Mouse (Mus musculus): ENCODE results near the gene Gipc3. TPM values are rescaled to one million over a fixed set of nuclear protein-coding genes. Genes with fewer than 3 reads are reported as not detected.

The Gipc3 gene
- polyA plus RNA-seq, 1 experiment from 2014 or later, result not detected

DNA sequence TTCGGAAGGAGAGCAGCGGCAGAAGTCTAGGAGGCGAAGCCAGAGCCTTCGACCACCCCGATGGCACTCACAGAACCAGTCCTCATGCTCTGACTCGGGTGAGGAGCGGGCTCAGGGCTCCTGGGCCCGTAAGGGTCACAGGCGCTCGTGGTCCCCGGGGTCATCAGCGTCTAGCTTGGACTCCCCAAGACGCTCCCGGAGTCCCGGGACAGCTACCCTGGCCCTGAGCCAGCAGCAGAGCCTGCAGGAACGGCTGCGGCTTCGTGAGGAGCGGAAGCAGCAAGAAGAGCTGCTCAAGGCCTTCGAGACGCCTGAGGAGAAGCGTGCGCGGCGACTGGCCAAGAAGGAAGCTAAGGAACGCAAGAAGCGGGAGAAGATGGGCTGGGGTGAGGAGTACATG lies 20.6 kb downstream of the Gipc3 start:
- Histone ChIP-seq H3K4me1 (replicated peaks; ENCODE audit: control insufficient read depth, insufficient read depth, low read length) (peaks cover 13% of the 10 kb centered on the region), H3K4me3 (ENCODE audit: low read depth, low read length) (peak overlapping the region; percentile 99; the same call in 1 of the 2 replicates), H3K4me2 (replicated peaks; ENCODE audit: low read depth, low read length) (0 out of 2 replicates have a peak overlapping the region, but pooled peaks have one; percentile 78), H3K36me3 (ENCODE audit: control insufficient read depth, insufficient read depth, low read length) (peaks cover 26% of the 10 kb centered on the region), H3K9ac (ENCODE audit: low read depth, low read length) (no peak overlapping the region), H3K9me3 (ENCODE audit: control insufficient read depth, low read length) (no peaks in the 10 kb centered on the region), H3K27me3 (ENCODE audit: control insufficient read depth, insufficient read depth, low read length) (no peaks in the 10 kb centered on the region), H3K27ac (ENCODE audit: low read depth, low read length) (no peak overlapping the region)
- 94% methylated on average over 27 of the region's 27 CpGs for WGBS
- ATAC-seq (ENCODE audit: low FRiP score) (no peak), DNase-seq (ENCODE audit: low spot score) (no peak)

DNA sequence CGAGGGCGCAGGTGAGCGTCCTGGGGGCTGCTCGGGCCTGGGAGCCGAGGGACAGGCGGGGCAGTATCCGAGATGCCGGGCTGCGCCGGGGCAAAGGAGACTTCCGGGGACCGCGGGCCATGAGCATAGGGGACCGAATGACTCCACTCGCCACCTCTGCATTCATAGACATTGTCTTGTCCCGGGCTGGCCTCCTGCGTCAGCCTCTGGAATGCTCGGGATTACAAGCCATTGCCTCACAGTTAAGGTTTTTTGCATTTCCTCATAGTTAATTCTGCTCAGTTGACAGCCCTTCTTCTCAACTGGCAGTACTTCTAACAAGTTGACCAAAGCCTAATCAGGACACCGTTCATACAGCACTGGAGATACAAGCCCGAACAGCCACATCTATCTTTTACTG lies 21.6 kb downstream of the Gipc3 start:
- H3K27ac ChIP-seq (ENCODE audit: low read depth, low read length), result peak overlapping the region; percentile 80

DNA sequence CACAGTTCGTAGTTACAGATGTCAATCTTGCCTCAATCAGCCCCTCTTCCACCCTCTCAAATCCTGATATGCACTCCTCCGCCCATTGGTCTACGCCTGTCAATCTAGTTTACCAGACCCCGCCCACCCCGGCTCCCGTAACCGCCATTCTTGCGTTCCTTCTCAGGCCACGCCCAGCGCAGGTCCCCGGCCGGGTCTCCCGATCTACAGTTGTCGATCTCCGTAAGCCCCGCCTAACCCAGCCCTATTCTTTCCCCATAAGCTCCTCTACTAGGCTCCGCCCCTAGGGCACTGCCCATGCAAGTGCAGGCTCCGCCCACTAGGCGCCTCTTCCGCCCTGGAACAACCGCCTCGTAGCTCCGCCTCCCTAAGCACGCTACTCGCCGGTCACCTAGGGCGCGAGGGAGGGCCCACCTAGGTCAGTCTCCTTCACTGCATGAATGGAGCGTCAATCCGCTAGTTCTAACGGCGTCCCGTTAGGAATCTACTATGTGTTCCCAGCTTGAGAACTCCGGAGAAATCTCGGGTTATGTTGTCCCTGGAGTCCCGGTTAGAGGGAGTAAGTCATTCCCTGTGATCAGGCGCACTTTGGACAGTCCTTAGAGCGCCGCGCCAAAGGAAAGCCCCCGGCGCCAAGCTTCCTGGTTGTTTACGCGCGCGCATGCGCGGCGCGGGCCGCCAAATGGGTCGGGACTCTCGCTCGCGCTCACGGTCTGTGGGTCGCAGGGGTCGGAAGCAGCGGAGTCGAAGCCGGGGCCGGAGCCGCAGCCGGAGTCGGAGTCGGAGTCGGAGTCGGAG lies 22.3 kb downstream of the Gipc3 start, which contains the start of gene Cactin:
Gene Cactin, plus strand, starts transcription at position 554 of the 798 bp plus-strand sequence.
- under 1% methylated on average over 68 of the region's 68 CpGs for WGBS

More for the DNA sequence above, 21.6 kb downstream of the Gipc3 start:
- no peak for DNase-seq (ENCODE audit: low spot score)
- Histone ChIP-seq H3K4me2 (replicated peaks; ENCODE audit: low read depth, low read length) (peak overlapping the region; percentile 78), H3K4me3 (ENCODE audit: low read depth, low read length) (peak overlapping the region; percentile 99), H3K4me1 (replicated peaks; ENCODE audit: control insufficient read depth, insufficient read depth, low read length) (peaks cover 15% of the 10 kb centered on the region), H3K36me3 (ENCODE audit: control insufficient read depth, insufficient read depth, low read length) (peaks cover 20% of the 10 kb centered on the region), H3K9ac (ENCODE audit: low read depth, low read length) (peak overlapping the region; percentile 90), H3K9me3 (ENCODE audit: control insufficient read depth, low read length) (no peaks in the 10 kb centered on the region), H3K27me3 (ENCODE audit: control insufficient read depth, insufficient read depth, low read length) (no peaks in the 10 kb centered on the region)
- ATAC-seq (ENCODE audit: low FRiP score), result peak; percentile 0
- WGBS, result 4% methylated on average over 20 of the region's 20 CpGs

DNA sequence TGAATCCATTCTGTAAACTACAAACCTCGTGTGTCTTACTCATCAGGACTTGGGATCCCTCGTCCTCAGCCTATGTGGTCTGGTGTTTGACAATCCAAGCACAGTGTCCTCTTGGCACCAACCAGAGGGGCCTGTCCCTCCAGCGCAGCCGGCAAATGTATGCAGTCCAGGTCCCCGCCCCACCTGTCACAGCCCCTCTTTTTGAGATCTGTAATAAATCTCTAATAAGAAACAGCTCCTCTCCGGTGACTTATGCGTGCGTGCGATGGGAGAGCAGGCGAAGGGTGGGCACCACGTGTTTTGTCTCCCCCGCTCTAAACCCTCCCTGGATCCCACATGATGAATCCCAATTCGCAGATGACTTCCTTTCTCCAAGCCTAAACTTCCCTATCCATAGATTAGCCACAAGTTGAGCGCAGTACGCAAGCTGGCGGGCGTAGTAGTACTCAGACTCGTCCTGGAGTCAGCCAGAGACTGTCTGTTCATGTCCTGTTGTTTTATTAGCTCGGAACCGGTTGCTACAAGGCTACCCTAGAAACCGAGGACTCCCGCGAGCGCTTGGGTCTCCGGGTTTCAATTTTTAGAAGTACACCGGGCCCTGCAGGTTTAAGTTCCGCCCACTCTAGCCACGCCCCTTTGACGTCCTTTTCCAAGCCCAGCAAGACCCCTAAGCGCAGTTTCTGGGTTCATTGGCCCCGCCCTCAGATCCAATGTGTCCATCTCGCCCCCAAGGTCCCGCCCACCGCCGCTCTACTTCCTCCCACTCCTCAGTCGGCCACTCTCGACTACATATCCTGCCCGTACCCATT lies 23.1 kb downstream of the Gipc3 start:
- Histone ChIP-seq H3K4me1 (replicated peaks; ENCODE audit: control insufficient read depth, insufficient read depth, low read length) (peaks cover 15% of the 10 kb centered on the region), H3K27ac (ENCODE audit: low read depth, low read length) (peak overlapping the region; percentile 80), H3K27me3 (ENCODE audit: control insufficient read depth, insufficient read depth, low read length) (no peaks in the 10 kb centered on the region), H3K4me3 (ENCODE audit: low read depth, low read length) (peak overlapping the region; percentile 99), H3K36me3 (ENCODE audit: control insufficient read depth, insufficient read depth, low read length) (peaks cover 11% of the 10 kb centered on the region), H3K4me2 (replicated peaks; ENCODE audit: low read depth, low read length) (peak overlapping the region; percentile 78), H3K9ac (ENCODE audit: low read depth, low read length) (peak overlapping the region; percentile 54), H3K9me3 (ENCODE audit: control insufficient read depth, low read length) (no peaks in the 10 kb centered on the region)
- DNase-seq (ENCODE audit: low spot score) (peak; percentile 98), ATAC-seq (ENCODE audit: low FRiP score) (peak; percentile 3)
- WGBS, result 2% methylated on average over 38 of the region's 38 CpGs

More for the DNA sequence above, 22.3 kb downstream of the Gipc3 start, which contains the start of gene Cactin:
- peak; percentile 100 for DNase-seq (ENCODE audit: low spot score)
- H3K4me3 ChIP-seq (ENCODE audit: low read depth, low read length), result peak within 1 kb of the TSS; percentile 99
- peak within 1 kb of the TSS; percentile 78 for H3K4me2 ChIP-seq (replicated peaks; ENCODE audit: low read depth, low read length)
- H3K4me1 ChIP-seq (replicated peaks; ENCODE audit: control insufficient read depth, insufficient read depth, low read length), result peaks cover 15% of the 10 kb centered on the region
- H3K9me3 ChIP-seq (ENCODE audit: control insufficient read depth, low read length), result no peaks in the 10 kb centered on the region
- H3K36me3 ChIP-seq (ENCODE audit: control insufficient read depth, insufficient read depth, low read length), result peaks cover 16% of the 10 kb centered on the region
- peak within 1 kb of the TSS; percentile 90 for H3K9ac ChIP-seq (ENCODE audit: low read depth, low read length)
- no peaks in the 10 kb centered on the region for H3K27me3 ChIP-seq (ENCODE audit: control insufficient read depth, insufficient read depth, low read length)
- ATAC-seq (ENCODE audit: low FRiP score), result peak; percentile 94
- H3K27ac ChIP-seq (ENCODE audit: low read depth, low read length), result peak within 1 kb of the TSS; percentile 80

DNA sequence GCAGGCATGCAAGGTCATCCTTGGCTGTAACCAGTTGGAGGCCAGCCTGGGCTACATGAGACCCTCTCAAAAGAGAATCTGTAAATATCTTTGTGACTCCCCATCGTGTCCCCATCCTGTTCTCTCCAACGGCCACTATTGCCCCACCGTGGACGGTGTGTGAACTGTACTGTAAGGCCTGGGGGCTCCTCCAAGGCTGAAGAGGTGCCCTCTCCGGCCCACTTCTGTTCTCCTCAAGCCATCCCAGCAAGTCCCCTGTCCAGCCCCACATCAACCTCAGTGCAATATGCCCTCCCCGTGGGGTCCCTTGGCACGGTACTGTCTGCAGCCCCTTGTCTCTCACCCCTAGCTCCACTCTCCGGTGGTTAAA lies 23.8 kb downstream of the Gipc3 start:
- Histone ChIP-seq H3K27me3 (ENCODE audit: control insufficient read depth, insufficient read depth, low read length) (no peaks in the 10 kb centered on the region), H3K4me3 (ENCODE audit: low read depth, low read length) (peak overlapping the region; percentile 99; the same call in 1 of the 2 replicates), H3K27ac (ENCODE audit: low read depth, low read length) (peak overlapping the region; percentile 80; the same call in 1 of the 2 replicates), H3K36me3 (ENCODE audit: control insufficient read depth, insufficient read depth, low read length) (peaks cover 9% of the 10 kb centered on the region), H3K4me1 (replicated peaks; ENCODE audit: control insufficient read depth, insufficient read depth, low read length) (peaks cover 15% of the 10 kb centered on the region), H3K9ac (ENCODE audit: low read depth, low read length) (peak overlapping the region; percentile 54), H3K9me3 (ENCODE audit: control insufficient read depth, low read length) (no peaks in the 10 kb centered on the region), H3K4me2 (replicated peaks; ENCODE audit: low read depth, low read length) (peak overlapping the region; percentile 78)
- DNase-seq (ENCODE audit: low spot score) (no peak), ATAC-seq (ENCODE audit: low FRiP score) (no peak)
- 53% methylated on average over 8 of the region's 8 CpGs for WGBS

DNA sequence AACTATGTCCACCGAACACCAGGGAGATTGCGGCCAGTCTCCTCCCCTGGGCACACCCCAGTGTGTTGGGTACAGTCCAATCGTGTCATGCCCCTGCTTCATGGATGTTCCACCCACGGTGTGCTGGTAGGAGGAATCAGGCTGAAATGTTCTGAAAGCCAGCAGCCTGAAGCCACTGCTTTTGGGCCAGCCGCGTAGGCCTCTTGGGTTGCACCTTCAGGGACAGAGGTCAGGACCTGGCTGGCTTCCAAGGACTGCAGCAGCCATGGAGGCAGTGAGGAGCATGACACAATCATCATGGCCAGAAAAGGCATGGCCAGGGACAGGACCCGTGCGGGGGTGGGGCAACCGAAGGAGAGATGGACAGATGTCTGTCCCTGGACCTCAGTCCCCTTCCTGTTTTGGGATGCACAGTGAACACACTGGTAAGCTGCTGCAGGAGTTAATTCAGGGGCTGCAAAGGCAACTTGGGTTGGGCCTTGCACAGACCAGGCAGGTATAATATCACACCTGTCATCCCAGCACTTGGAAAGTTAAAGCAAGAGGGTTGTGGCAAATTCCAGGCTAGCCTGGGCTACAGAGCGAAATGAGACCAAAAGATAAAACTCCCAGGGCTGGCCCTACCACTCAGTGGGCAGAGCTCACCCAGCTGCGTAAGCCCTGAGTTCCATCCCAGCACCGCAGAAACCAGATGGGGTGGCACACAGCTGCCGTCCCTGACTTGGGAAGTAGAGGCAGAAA lies 24.3 kb downstream of the Gipc3 start:
- Histone ChIP-seq H3K4me1 (replicated peaks; ENCODE audit: control insufficient read depth, insufficient read depth, low read length) (peaks cover 15% of the 10 kb centered on the region), H3K4me3 (ENCODE audit: low read depth, low read length) (no peak overlapping the region), H3K9ac (ENCODE audit: low read depth, low read length) (no peak overlapping the region), H3K9me3 (ENCODE audit: control insufficient read depth, low read length) (no peaks in the 10 kb centered on the region), H3K27ac (ENCODE audit: low read depth, low read length) (no peak overlapping the region), H3K4me2 (replicated peaks; ENCODE audit: low read depth, low read length) (no peak overlapping the region; the same call in 1 of the 2 replicates), H3K27me3 (ENCODE audit: control insufficient read depth, insufficient read depth, low read length) (no peaks in the 10 kb centered on the region), H3K36me3 (ENCODE audit: control insufficient read depth, insufficient read depth, low read length) (peaks cover 6% of the 10 kb centered on the region; the same call in 1 of the 2 replicates)
- WGBS, result 92% methylated on average over 13 of the region's 13 CpGs
- ATAC-seq (ENCODE audit: low FRiP score) (no peak), DNase-seq (ENCODE audit: low spot score) (no peak)

DNA sequence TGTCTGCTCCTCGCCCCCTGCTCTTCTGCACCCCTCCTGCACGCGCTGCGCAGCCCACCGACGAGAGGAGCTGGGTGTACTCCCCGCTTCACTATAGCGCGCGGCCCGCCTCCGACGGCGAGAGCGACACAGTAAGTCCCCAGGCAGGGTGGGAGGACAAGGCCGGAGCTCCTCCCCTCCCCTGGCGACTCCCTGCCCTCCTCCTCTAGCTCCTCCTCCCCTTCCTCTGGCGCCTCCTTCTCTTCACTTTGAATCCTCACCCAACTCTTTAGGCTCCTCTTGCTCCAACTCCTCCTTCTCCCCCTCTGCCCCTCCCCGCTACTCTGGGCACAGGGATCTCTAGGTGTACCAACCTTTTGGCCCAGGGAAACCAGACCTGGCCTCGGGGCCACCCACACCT lies 25.8 kb downstream of the Gipc3 start:
- DNase-seq (ENCODE audit: low spot score), result no peak
- Histone ChIP-seq H3K36me3 (ENCODE audit: control insufficient read depth, insufficient read depth, low read length) (peaks cover 7% of the 10 kb centered on the region; the same call in 1 of the 2 replicates), H3K4me3 (ENCODE audit: low read depth, low read length) (no peak overlapping the region), H3K4me1 (replicated peaks; ENCODE audit: control insufficient read depth, insufficient read depth, low read length) (peaks cover 14% of the 10 kb centered on the region), H3K4me2 (replicated peaks; ENCODE audit: low read depth, low read length) (peak overlapping the region; percentile 25; the same call in 1 of the 2 replicates), H3K27me3 (ENCODE audit: control insufficient read depth, insufficient read depth, low read length) (no peaks in the 10 kb centered on the region), H3K9ac (ENCODE audit: low read depth, low read length) (no peak overlapping the region; the same call in 1 of the 2 replicates), H3K9me3 (ENCODE audit: control insufficient read depth, low read length) (no peaks in the 10 kb centered on the region), H3K27ac (ENCODE audit: low read depth, low read length) (no peak overlapping the region)
- WGBS, result 11% methylated on average over 19 of the region's 20 CpGs
- ATAC-seq (ENCODE audit: low FRiP score), result no peak

Data from hindbrain, embryonic 11.5 days (tissue).